14 mouse cellular contexts compared by ENCODE assay signal in the genomic region with DNA sequence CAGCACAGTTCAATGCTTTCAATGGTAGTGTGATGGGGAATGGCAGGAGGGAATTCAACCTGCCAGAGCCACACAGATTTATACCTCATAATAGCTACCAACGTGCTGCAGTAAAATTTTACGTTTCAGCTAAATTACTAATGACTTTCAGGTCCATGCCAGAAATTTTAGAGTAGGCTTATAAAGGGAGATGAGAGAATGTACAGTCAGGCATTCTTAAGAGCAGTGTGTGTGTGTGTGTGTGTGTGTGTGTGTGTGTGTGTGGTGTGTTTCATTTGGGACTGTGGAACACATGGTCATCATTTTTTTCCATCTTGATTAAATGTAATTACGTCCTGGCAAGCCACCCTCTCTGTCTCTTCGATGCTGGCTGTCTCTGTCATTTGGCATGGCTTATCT.
A peak's percentile ranks its signal among the peaks of the same experiment; 100 is the strongest.
DNase-seq lines count a peak whose midpoint lies in the region; ATAC-seq and TF ChIP-seq lines count a peak whose summit lies in the region.
"Had no signal": no experiment of that assay in that cellular context is flagged by ENCODE, and none has a peak within 500 bp of the region (broad histone marks: within the 10 kb centered on the region; RNA-seq: fewer than 3 reads in every experiment).

No protein-coding gene starts in this region.

- H3K36me3 ChIP-seq in hindbrain, embryonic 13.5 days: no peaks in the 10 kb centered on the region
- H3K36me3 ChIP-seq in hindbrain, embryonic 11.5 days (ENCODE audit: control insufficient read depth, insufficient read depth, low read length): no peaks in the 10 kb centered on the region
- H3K36me3 ChIP-seq in limb, embryonic 12.5 days: no peaks in the 10 kb centered on the region
- H3K36me3 ChIP-seq in limb, embryonic 10.5 days: no peaks in the 10 kb centered on the region
- no peaks in the 10 kb centered on the region for H3K36me3 ChIP-seq in limb, embryonic 14.5 days (ENCODE audit: control insufficient read depth, insufficient read depth, low read length)
- no peaks in the 10 kb centered on the region for H3K36me3 ChIP-seq in neural tube, embryonic 15.5 days
- H3K36me3 ChIP-seq: midbrain, embryonic 12.5 days had no signal

- DNase-seq in hindbrain, embryonic 11.5 days (ENCODE audit: low spot score): no peak
- DNase-seq in limb, embryonic 10.5 days (ENCODE audit: low spot score): no peak
- DNase-seq in limb, embryonic 14.5 days (ENCODE audit: low spot score): peak; percentile 41
- DNase-seq in frontal cortex, postnatal 36 days (ENCODE audit: low spot score in 2 of 2): no peak
- DNase-seq: cerebellum, adult 8-10 months; gastrocnemius, postnatal 14 days; kidney, adult 11 months; liver, postnatal 0 days; lung, postnatal 10 days had no signal

- no peak for TF ChIP-seq POLR2A in limb, embryonic 14.5 days (IDR thresholded peaks at IDR 0.05; ENCODE audit: borderline replicate concordance, extremely low read depth, insufficient read depth, insufficient read length)

- no peak overlapping the region for H3K4me2 ChIP-seq in hindbrain, embryonic 13.5 days
- H3K4me2 ChIP-seq in hindbrain, embryonic 11.5 days (replicated peaks; ENCODE audit: low read depth, low read length): no peak overlapping the region
- no peak overlapping the region for H3K4me2 ChIP-seq in limb, embryonic 12.5 days
- no peak overlapping the region for H3K4me2 ChIP-seq in limb, embryonic 14.5 days (replicated peaks; ENCODE audit: low read depth, low read length, severe bottlenecking)
- H3K4me2 ChIP-seq in neural tube, embryonic 15.5 days: no peak overlapping the region
- H3K4me2 ChIP-seq: midbrain, embryonic 12.5 days had no signal

- 87% methylated on average over 4 of the region's 4 CpGs for WGBS in hindbrain, embryonic 13.5 days
- 90% methylated on average over 4 of the region's 4 CpGs for WGBS in hindbrain, embryonic 11.5 days
- WGBS in limb, embryonic 12.5 days: 26% methylated on average over 4 of the region's 4 CpGs
- WGBS in limb, embryonic 10.5 days: 47% methylated on average over 4 of the region's 4 CpGs
- 21% methylated on average over 4 of the region's 4 CpGs for WGBS in limb, embryonic 14.5 days
- 29% methylated on average over 4 of the region's 4 CpGs for WGBS in neural tube, embryonic 15.5 days

- H3K27me3 ChIP-seq in hindbrain, embryonic 13.5 days: no peaks in the 10 kb centered on the region
- no peaks in the 10 kb centered on the region for H3K27me3 ChIP-seq in hindbrain, embryonic 11.5 days (ENCODE audit: control insufficient read depth, insufficient read depth, low read length)
- H3K27me3 ChIP-seq in limb, embryonic 12.5 days: peaks cover 32% of the 10 kb centered on the region
- H3K27me3 ChIP-seq in limb, embryonic 10.5 days (ENCODE audit: low read depth, poor library complexity, severe bottlenecking): 0 out of 2 replicates have a peak, but pooled peaks cover 8% of the 10 kb centered on the region
- H3K27me3 ChIP-seq in limb, embryonic 14.5 days (ENCODE audit: control insufficient read depth, insufficient read depth, low read length): no peaks in the 10 kb centered on the region
- H3K27me3 ChIP-seq in neural tube, embryonic 15.5 days (replicated peaks): no peaks in the 10 kb centered on the region
- H3K27me3 ChIP-seq: midbrain, embryonic 12.5 days had no signal

- no peaks in the 10 kb centered on the region for H3K4me1 ChIP-seq in hindbrain, embryonic 13.5 days (replicated peaks)
- H3K4me1 ChIP-seq in hindbrain, embryonic 11.5 days (replicated peaks; ENCODE audit: control insufficient read depth, insufficient read depth, low read length): no peaks in the 10 kb centered on the region
- peaks cover 19% of the 10 kb centered on the region for H3K4me1 ChIP-seq in limb, embryonic 12.5 days (replicated peaks)
- H3K4me1 ChIP-seq in limb, embryonic 10.5 days: peaks cover 13% of the 10 kb centered on the region
- peaks cover 9% of the 10 kb centered on the region for H3K4me1 ChIP-seq in limb, embryonic 14.5 days (ENCODE audit: control insufficient read depth, insufficient read depth, low read length)
- peaks cover 10% of the 10 kb centered on the region for H3K4me1 ChIP-seq in neural tube, embryonic 15.5 days
- H3K4me1 ChIP-seq: midbrain, embryonic 12.5 days had no signal

- no peak overlapping the region for H3K27ac ChIP-seq in hindbrain, embryonic 13.5 days
- H3K27ac ChIP-seq in hindbrain, embryonic 11.5 days (ENCODE audit: low read depth, low read length): no peak overlapping the region
- peak overlapping the region; percentile 64 for H3K27ac ChIP-seq in limb, embryonic 12.5 days
- H3K27ac ChIP-seq in limb, embryonic 10.5 days: no peak overlapping the region
- no peak overlapping the region for H3K27ac ChIP-seq in limb, embryonic 14.5 days (replicated peaks; ENCODE audit: low read depth, low read length)
- H3K27ac ChIP-seq in neural tube, embryonic 15.5 days (replicated peaks): peak overlapping the region; percentile 63; the same call in 1 of the 2 replicates
- H3K27ac ChIP-seq: midbrain, embryonic 12.5 days had no signal

- no peaks in the 10 kb centered on the region for H3K9me3 ChIP-seq in hindbrain, embryonic 13.5 days
- H3K9me3 ChIP-seq in hindbrain, embryonic 11.5 days (ENCODE audit: control insufficient read depth, low read length): no peaks in the 10 kb centered on the region
- no peaks in the 10 kb centered on the region for H3K9me3 ChIP-seq in limb, embryonic 12.5 days
- H3K9me3 ChIP-seq in limb, embryonic 10.5 days (replicated peaks): no peaks in the 10 kb centered on the region
- H3K9me3 ChIP-seq in limb, embryonic 14.5 days (ENCODE audit: control insufficient read depth, low read length): no peaks in the 10 kb centered on the region
- no peaks in the 10 kb centered on the region for H3K9me3 ChIP-seq in neural tube, embryonic 15.5 days (replicated peaks)
- H3K9me3 ChIP-seq: midbrain, embryonic 12.5 days had no signal

- 0 out of 2 replicates have a peak, but pooled peaks have one; percentile 17 for ATAC-seq in hindbrain, embryonic 13.5 days (ENCODE audit: low FRiP score)
- ATAC-seq in hindbrain, embryonic 11.5 days (ENCODE audit: low FRiP score): no peak
- peak; percentile 79; the same call in 1 of the 2 replicates for ATAC-seq in limb, embryonic 12.5 days (ENCODE audit: insufficient number of reproducible peaks, insufficient read depth, low FRiP score, low TSS enrichment, low read depth)
- peak; percentile 68 for ATAC-seq in limb, embryonic 14.5 days (ENCODE audit: low FRiP score, low read depth)
- peak; percentile 89 for ATAC-seq in neural tube, embryonic 15.5 days (ENCODE audit: low FRiP score)
- ATAC-seq: liver, postnatal 0 days had no signal

- no peak overlapping the region for H3K4me3 ChIP-seq in hindbrain, embryonic 13.5 days
- H3K4me3 ChIP-seq in hindbrain, embryonic 11.5 days (ENCODE audit: low read depth, low read length): no peak overlapping the region
- no peak overlapping the region for H3K4me3 ChIP-seq in limb, embryonic 12.5 days (replicated peaks)
- no peak overlapping the region for H3K4me3 ChIP-seq in limb, embryonic 10.5 days
- no peak overlapping the region for H3K4me3 ChIP-seq in limb, embryonic 14.5 days (replicated peaks; ENCODE audit: low read length)
- H3K4me3 ChIP-seq in neural tube, embryonic 15.5 days (replicated peaks): no peak overlapping the region
- H3K4me3 ChIP-seq: erythroblast, embryonic 14.5 days; midbrain, embryonic 12.5 days had no signal

- H3K9ac ChIP-seq in hindbrain, embryonic 13.5 days: no peak overlapping the region
- H3K9ac ChIP-seq in hindbrain, embryonic 11.5 days (ENCODE audit: low read depth, low read length): no peak overlapping the region
- no peak overlapping the region for H3K9ac ChIP-seq in limb, embryonic 12.5 days (replicated peaks)
- no peak overlapping the region for H3K9ac ChIP-seq in limb, embryonic 14.5 days (ENCODE audit: low read depth, low read length, severe bottlenecking)
- no peak overlapping the region for H3K9ac ChIP-seq in neural tube, embryonic 15.5 days (replicated peaks)
- H3K9ac ChIP-seq: liver, postnatal 0 days; midbrain, embryonic 12.5 days had no signal

Comparison
In these comparisons a context has a peak if more than half of its experiments do, and no peak if none do; other contexts are left out.
1. H3K27ac ChIP-seq: peak in limb, embryonic 12.5 days (single experiment) and neural tube, embryonic 15.5 days (single experiment); none in hindbrain, embryonic 13.5 days (single experiment), hindbrain, embryonic 11.5 days (single experiment), limb, embryonic 10.5 days (single experiment) and limb, embryonic 14.5 days (single experiment).